Mouse (Mus musculus): ENCODE measurements around the gene Polr1c. TPM values are rescaled to one million over a fixed set of nuclear protein-coding genes. Genes with fewer than 3 reads are reported as not detected.
A peak's percentile ranks its signal among the peaks of the same experiment; 100 is the strongest.

Gene Polr1c
- polyA plus RNA-seq, 1 experiment from 2014 or later, result 103 TPM

DNA sequence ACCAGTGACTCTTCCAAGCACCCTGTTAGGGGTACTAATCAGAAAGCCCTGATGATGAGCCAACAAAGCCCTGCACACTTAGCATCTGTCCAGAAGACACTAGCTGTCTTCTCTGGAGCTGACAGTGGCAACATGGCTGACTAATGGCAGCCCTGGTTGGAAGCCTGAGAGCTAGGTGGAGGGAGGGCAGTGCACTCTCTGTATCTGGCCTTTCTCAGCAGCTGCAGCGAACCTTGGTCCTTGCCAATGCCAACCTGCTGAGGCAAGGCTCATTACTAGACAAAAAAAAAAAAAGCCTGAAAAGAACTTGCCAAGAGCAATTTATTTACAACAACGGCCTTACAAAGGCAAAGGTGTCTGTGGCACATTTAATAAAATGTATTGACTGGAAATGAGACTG, 4.2 kb downstream of the Polr1c start:
- H3K9me3 ChIP-seq, result no peaks in the 10 kb centered on the region
- 81% methylated on average over 2 of the region's 2 CpGs for WGBS

GRCm38 (mm10) chr17:46242993-46243392, 4.9 kb downstream of the Polr1c start:
- Histone ChIP-seq H3K27ac (no peak overlapping the region), H3K4me3 (no peak overlapping the region), H3K27me3 (no peaks in the 10 kb centered on the region), H3K36me3 (peaks cover 87% of the 10 kb centered on the region), H3K9me3 (no peaks in the 10 kb centered on the region), H3K9ac (no peak overlapping the region), H3K4me1 (peaks cover 11% of the 10 kb centered on the region), H3K4me2 (no peak overlapping the region)
- ATAC-seq (ENCODE audit: insufficient number of reproducible peaks, insufficient read depth, low FRiP score, low TSS enrichment, low read depth), result no peak
- WGBS, result 87% methylated on average over 4 of the region's 4 CpGs

More for the DNA sequence above, 4.2 kb downstream of the Polr1c start:
- Histone ChIP-seq H3K4me2 (no peak overlapping the region), H3K27me3 (no peaks in the 10 kb centered on the region), H3K9ac (no peak overlapping the region), H3K27ac (no peak overlapping the region), H3K36me3 (peaks cover 80% of the 10 kb centered on the region), H3K4me3 (no peak overlapping the region), H3K4me1 (peaks cover 12% of the 10 kb centered on the region)
- ATAC-seq (ENCODE audit: insufficient number of reproducible peaks, insufficient read depth, low FRiP score, low TSS enrichment, low read depth), result no peak

DNA sequence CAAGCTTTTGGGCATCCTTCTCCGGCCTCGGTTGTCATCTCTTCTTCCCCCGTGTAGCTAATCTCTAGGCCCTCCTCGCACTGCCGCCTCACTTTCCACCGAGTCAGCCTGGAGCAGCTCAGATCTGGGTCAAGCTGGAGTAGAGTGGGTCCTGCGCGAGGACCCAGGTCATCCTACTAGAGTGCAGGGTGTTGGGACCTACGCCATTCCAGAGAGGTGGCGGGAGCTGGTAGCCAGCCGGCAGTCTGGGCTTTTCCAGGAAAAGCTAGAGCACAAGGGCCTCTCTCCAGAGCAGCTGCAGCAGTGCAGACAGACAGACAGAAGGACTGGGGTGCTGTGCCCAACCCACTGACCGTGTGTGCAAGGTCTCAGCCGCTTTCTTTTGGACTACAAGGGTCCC, 5.6 kb downstream of the Polr1c start:
- H3K9me3 ChIP-seq, result no peaks in the 10 kb centered on the region
- H3K36me3 ChIP-seq, result peaks cover 93% of the 10 kb centered on the region
- no peaks in the 10 kb centered on the region for H3K27me3 ChIP-seq
- peaks cover 11% of the 10 kb centered on the region for H3K4me1 ChIP-seq
- ATAC-seq (ENCODE audit: insufficient number of reproducible peaks, insufficient read depth, low FRiP score, low TSS enrichment, low read depth), result no peak
- H3K27ac ChIP-seq, result no peak overlapping the region
- H3K4me2 ChIP-seq, result no peak overlapping the region
- no peak overlapping the region for H3K4me3 ChIP-seq
- no peak overlapping the region for H3K9ac ChIP-seq
- 84% methylated on average over 13 of the region's 13 CpGs for WGBS

- peaks cover 99% of the 10 kb centered on the region for H3K36me3 ChIP-seq
- 80% methylated on average over 11 of the region's 11 CpGs for WGBS
- no peaks in the 10 kb centered on the region for H3K27me3 ChIP-seq
- ATAC-seq (ENCODE audit: insufficient number of reproducible peaks, insufficient read depth, low FRiP score, low TSS enrichment, low read depth), result no peak
- no peak overlapping the region for H3K4me2 ChIP-seq
- H3K27ac ChIP-seq, result 0 out of 2 replicates have a peak overlapping the region, but pooled peaks have one; percentile 2
- H3K4me3 ChIP-seq, result no peak overlapping the region
- H3K9me3 ChIP-seq, result no peaks in the 10 kb centered on the region
- H3K4me1 ChIP-seq, result peaks cover 4% of the 10 kb centered on the region
- H3K9ac ChIP-seq, result no peak overlapping the region
Measured at GRCm38 (mm10) chr17:46241471-46241870, 6.4 kb downstream of the Polr1c start.

DNA sequence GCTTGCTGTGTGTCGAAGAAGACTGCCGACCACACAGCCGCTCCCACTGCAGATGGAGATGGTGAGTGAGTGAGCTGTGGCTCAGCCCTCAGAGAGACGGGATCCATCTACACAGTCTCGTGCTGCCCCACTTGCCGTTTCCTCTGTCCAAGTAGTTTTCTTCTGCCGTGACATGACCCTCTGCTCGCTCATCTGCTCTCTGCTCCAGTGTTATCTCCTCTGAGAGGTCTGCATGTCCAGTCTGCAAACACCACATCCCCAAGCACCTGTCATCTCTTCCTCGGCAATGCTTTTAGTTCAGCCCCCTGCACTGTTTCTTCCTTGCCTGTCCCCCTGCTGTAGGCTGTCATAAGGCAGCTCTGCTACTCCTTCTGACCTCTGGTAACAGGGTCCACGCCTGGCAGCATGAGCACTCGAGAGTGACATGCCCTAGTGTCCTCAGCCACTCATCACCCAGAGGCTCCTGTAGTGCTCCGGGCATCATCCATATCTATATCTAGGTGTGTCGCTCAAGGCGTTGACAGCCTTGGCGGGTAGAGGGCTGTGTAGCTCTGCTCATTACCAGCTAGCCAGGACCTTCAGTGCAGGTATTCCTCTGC, 8.2 kb downstream of the Polr1c start:
- H3K9me3 ChIP-seq, result no peaks in the 10 kb centered on the region
- no peak overlapping the region for H3K27ac ChIP-seq
- no peak overlapping the region for H3K9ac ChIP-seq
- no peaks in the 10 kb centered on the region for H3K27me3 ChIP-seq
- ATAC-seq (ENCODE audit: insufficient number of reproducible peaks, insufficient read depth, low FRiP score, low TSS enrichment, low read depth), result no peak
- H3K36me3 ChIP-seq, result peaks cover 97% of the 10 kb centered on the region
- H3K4me3 ChIP-seq, result no peak overlapping the region
- 88% methylated on average over 15 of the region's 15 CpGs for WGBS
- H3K4me2 ChIP-seq, result no peak overlapping the region
- no peaks in the 10 kb centered on the region for H3K4me1 ChIP-seq

DNA sequence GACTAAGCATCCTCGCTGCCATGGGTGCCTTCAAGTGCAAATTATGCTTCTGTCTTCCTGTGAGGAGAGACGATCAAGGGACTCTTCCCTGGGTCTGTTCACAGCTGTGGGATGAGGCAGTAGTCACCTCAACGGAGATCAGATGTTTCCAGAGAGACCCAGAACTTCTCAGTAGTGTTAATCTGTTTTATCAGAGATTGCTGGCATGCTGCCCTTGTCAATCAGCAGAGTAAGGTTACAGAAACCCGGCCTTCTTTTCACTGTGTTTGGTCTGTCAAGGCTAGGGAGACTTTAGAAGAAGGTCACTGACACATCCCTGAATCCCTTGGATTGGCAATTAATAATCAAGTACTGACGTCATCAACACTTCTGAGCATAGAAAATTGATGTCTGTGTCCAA, 10.4 kb downstream of the Polr1c start:
- 79% methylated on average over 5 of the region's 5 CpGs for WGBS
- no peaks in the 10 kb centered on the region for H3K9me3 ChIP-seq

GRCm38 (mm10) chr17:46237079-46237478, 10.8 kb downstream of the Polr1c start:
- Histone ChIP-seq H3K27me3 (no peaks in the 10 kb centered on the region), H3K36me3 (peaks cover 94% of the 10 kb centered on the region), H3K4me2 (no peak overlapping the region), H3K9ac (no peak overlapping the region), H3K4me1 (no peaks in the 10 kb centered on the region), H3K4me3 (no peak overlapping the region), H3K27ac (no peak overlapping the region), H3K9me3 (no peaks in the 10 kb centered on the region)
- no peak for ATAC-seq (ENCODE audit: insufficient number of reproducible peaks, insufficient read depth, low FRiP score, low TSS enrichment, low read depth)
- 92% methylated on average over 6 of the region's 6 CpGs for WGBS

More for the DNA sequence above, 10.4 kb downstream of the Polr1c start:
- Histone ChIP-seq H3K4me1 (no peaks in the 10 kb centered on the region), H3K27me3 (no peaks in the 10 kb centered on the region), H3K4me3 (no peak overlapping the region), H3K9ac (no peak overlapping the region), H3K36me3 (peaks cover 95% of the 10 kb centered on the region), H3K27ac (no peak overlapping the region), H3K4me2 (no peak overlapping the region)
- no peak for ATAC-seq (ENCODE audit: insufficient number of reproducible peaks, insufficient read depth, low FRiP score, low TSS enrichment, low read depth)

DNA sequence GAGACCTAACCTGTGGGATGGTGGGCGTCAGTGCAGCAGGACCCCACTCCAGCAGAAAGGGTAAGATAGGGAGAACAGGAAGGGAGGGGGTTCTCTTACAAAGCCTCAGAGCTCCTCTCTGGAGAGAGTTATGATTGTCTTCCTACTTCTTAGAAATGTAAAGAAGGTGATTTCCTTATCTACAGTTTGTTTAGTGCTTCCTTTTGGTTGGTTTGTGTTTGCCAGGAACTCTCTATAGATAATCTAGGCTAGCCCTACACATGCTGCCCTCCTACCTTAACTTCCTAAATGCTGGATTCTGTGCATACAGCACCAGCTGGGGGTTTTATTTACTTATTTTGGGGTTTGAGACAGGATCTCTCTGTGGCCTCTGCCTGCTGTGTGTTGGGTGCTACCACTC, 11.8 kb downstream of the Polr1c start:
- no peak overlapping the region for H3K4me2 ChIP-seq
- no peaks in the 10 kb centered on the region for H3K9me3 ChIP-seq
- 79% methylated on average over 1 of the region's 1 CpGs for WGBS
- ATAC-seq (ENCODE audit: insufficient number of reproducible peaks, insufficient read depth, low FRiP score, low TSS enrichment, low read depth), result no peak
- no peaks in the 10 kb centered on the region for H3K4me1 ChIP-seq
- H3K4me3 ChIP-seq, result no peak overlapping the region
- H3K27me3 ChIP-seq, result no peaks in the 10 kb centered on the region
- no peak overlapping the region for H3K9ac ChIP-seq
- H3K36me3 ChIP-seq, result peaks cover 93% of the 10 kb centered on the region
- no peak overlapping the region for H3K27ac ChIP-seq

DNA sequence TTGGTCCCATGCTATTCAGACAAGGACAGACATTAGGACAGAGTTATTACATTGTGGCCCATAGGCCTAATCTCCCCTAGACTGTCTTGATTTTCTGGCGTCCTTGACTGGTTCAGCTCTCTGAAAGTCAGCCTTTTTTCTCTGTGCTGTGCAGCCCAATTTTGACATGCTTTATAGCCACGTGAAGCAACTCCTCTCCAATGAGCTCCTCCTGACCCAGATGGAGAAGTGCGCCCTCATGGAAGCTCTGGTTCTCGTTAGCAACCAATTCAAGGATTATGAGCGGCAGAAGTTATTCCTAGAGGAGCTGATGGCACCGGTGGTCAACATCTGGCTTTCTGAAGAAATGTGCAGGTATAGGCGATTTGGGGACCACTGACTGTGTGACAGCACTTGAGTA, 20.3 kb downstream of the Polr1c start:
- H3K9me3 ChIP-seq, result no peaks in the 10 kb centered on the region
- no peak for ATAC-seq (ENCODE audit: insufficient number of reproducible peaks, insufficient read depth, low FRiP score, low TSS enrichment, low read depth)
- H3K4me2 ChIP-seq, result no peak overlapping the region
- no peak overlapping the region for H3K9ac ChIP-seq
- no peak overlapping the region for H3K4me3 ChIP-seq
- H3K4me1 ChIP-seq, result no peaks in the 10 kb centered on the region
- WGBS, result 52% methylated on average over 7 of the region's 7 CpGs
- no peaks in the 10 kb centered on the region for H3K27me3 ChIP-seq
- H3K36me3 ChIP-seq, result peaks cover 97% of the 10 kb centered on the region
- no peak overlapping the region for H3K27ac ChIP-seq

DNA sequence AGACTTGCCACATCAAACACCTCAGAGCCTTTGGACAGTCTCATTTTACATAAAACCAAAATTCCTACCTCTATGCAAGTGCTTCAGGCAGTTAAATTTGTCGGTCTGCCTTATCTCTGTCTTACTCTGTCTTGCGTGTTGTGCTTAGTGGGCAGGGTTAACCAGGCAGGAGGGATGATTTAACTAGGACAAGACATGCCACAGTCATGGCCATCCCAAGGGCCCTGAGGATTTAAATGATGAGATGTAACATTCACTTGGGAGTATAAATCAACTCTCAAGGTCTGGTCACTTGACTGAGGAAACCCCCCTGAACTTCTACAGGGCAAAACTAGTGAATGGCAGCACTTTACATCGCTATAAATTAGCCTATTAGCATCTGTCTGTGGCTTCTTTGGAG, 26.3 kb downstream of the Polr1c start:
- no peak overlapping the region for H3K27ac ChIP-seq
- H3K4me1 ChIP-seq, result no peaks in the 10 kb centered on the region
- no peak overlapping the region for H3K4me2 ChIP-seq
- 88% methylated on average over 3 of the region's 3 CpGs for WGBS
- H3K4me3 ChIP-seq, result no peak overlapping the region
- no peak overlapping the region for H3K9ac ChIP-seq
- peaks cover 99% of the 10 kb centered on the region for H3K36me3 ChIP-seq
- no peaks in the 10 kb centered on the region for H3K9me3 ChIP-seq
- no peak for ATAC-seq (ENCODE audit: insufficient number of reproducible peaks, insufficient read depth, low FRiP score, low TSS enrichment, low read depth)
- no peaks in the 10 kb centered on the region for H3K27me3 ChIP-seq

DNA sequence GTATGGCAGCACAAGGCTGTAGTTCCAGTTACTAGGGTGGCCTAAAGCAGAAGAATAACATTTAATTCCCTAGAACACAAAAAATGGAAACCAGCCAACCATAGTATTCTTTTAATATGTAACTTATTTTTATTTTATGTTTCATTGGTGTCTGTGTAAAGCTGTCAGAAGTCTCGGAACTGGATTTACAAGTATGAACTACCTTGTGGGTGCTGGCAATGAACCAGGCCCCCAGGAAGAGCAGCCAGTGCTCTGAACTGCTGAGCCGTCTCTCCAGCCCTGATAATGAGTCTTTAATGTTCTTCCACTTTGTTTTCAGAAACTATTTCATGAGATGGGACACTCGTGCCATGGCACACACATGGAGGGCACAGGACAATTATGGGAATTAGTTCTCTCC, 37.3 kb downstream of the Polr1c start:
- Histone ChIP-seq H3K4me2 (no peak overlapping the region), H3K27me3 (no peaks in the 10 kb centered on the region), H3K9ac (no peak overlapping the region), H3K4me3 (no peak overlapping the region), H3K27ac (no peak overlapping the region), H3K36me3 (peaks cover 93% of the 10 kb centered on the region), H3K9me3 (no peaks in the 10 kb centered on the region), H3K4me1 (no peaks in the 10 kb centered on the region)
- 84% methylated on average over 3 of the region's 3 CpGs for WGBS
- no peak for ATAC-seq (ENCODE audit: insufficient number of reproducible peaks, insufficient read depth, low FRiP score, low TSS enrichment, low read depth)

DNA sequence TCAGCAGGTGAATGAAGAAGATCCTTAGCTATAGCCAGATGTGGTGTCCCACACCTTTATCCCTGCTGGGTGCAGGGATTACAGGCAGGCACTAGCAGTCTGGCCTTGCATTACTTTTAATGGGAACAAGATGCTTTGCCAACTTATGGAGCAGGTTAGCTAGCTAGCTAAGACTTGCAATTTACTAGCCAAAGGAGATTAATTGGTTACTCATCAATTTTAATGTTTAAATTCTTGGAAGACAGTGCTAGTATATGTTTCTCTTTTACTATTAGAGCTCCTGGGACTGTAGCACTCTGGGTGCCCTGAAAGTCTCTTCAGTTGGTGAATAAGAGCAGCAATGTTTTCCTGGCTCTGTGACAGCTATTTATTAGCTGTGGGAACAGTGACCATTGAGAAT, 41.2 kb downstream of the Polr1c start:
- H3K9ac ChIP-seq, result no peak overlapping the region
- H3K4me2 ChIP-seq, result no peak overlapping the region
- peaks cover 17% of the 10 kb centered on the region for H3K4me1 ChIP-seq
- no peak for ATAC-seq (ENCODE audit: insufficient number of reproducible peaks, insufficient read depth, low FRiP score, low TSS enrichment, low read depth)
- no peak overlapping the region for H3K4me3 ChIP-seq
- H3K27ac ChIP-seq, result no peak overlapping the region
- no peaks in the 10 kb centered on the region for H3K9me3 ChIP-seq
- H3K36me3 ChIP-seq, result peaks cover 65% of the 10 kb centered on the region
- H3K27me3 ChIP-seq, result no peaks in the 10 kb centered on the region
